13 mouse cellular contexts compared by ENCODE assay signal in the genomic region with DNA sequence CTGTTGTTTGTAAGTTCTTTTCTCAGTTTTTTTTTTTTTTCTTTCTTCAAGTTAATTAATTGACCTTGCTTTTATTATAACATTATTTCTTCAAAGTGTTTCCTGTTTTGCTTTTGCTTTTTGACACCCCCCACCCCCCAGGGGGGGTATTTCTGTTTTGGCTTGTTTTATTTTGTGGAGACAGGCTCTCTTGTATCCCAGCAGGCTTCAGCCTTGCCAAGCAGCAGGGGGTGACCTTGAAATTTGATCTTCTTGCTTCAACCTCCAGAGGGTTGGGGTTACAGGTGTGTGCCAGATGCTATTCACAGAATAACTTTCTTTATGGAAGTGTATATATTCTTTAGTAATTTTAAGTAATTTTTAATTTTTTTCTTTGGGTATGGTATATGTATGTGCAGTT. TPM values are rescaled to one million over a fixed set of nuclear protein-coding genes. Genes with fewer than 3 reads are reported as not detected.
DNase-seq lines count a peak whose midpoint lies in the region; ATAC-seq lines count a peak whose summit lies in the region.
"Had no signal": no experiment of that assay in that cellular context is flagged by ENCODE, and none has a peak within 500 bp of the region (broad histone marks: within the 10 kb centered on the region; RNA-seq: fewer than 3 reads in every experiment).

No protein-coding gene starts in this region.

- no peak overlapping the region for H3K27ac ChIP-seq in limb, embryonic 10.5 days
- H3K27ac ChIP-seq in intestine, embryonic 16.5 days (ENCODE audit: low read length): no peak overlapping the region
- H3K27ac ChIP-seq in forebrain, embryonic 16.5 days (ENCODE audit: low read length): no peak overlapping the region
- H3K27ac ChIP-seq: forebrain, embryonic 13.5 days had no signal

- H3K9me3 ChIP-seq in limb, embryonic 10.5 days (replicated peaks): no peaks in the 10 kb centered on the region
- H3K9me3 ChIP-seq in intestine, embryonic 16.5 days (ENCODE audit: control insufficient read depth, low read length): no peaks in the 10 kb centered on the region
- H3K9me3 ChIP-seq in forebrain, embryonic 16.5 days (ENCODE audit: control insufficient read depth, low read length): no peaks in the 10 kb centered on the region

- H3K4me1 ChIP-seq in limb, embryonic 10.5 days: 0 out of 2 replicates have a peak, but pooled peaks cover 7% of the 10 kb centered on the region
- H3K4me1 ChIP-seq in intestine, embryonic 16.5 days (ENCODE audit: control insufficient read depth, insufficient read depth, low read length): no peaks in the 10 kb centered on the region
- no peaks in the 10 kb centered on the region for H3K4me1 ChIP-seq in forebrain, embryonic 16.5 days (replicated peaks; ENCODE audit: control insufficient read depth, insufficient read depth, low read length)
- H3K4me1 ChIP-seq: forebrain, embryonic 13.5 days had no signal

- DNase-seq in cerebellum, postnatal 10 days: peak; percentile 13 to 27
- DNase-seq in kidney, postnatal 10 days: peak; percentile 28
- no peak for DNase-seq in kidney, postnatal 4 days
- peak; percentile 44 for DNase-seq in embryo, embryonic 11.5 days (ENCODE audit: low read depth, low spot score)
- DNase-seq in limb, embryonic 10.5 days (ENCODE audit: low spot score): peak; percentile 72
- DNase-seq: adrenal gland, adult 8-10 months; left cerebral cortex, postnatal 4 days; lung, adult 2 months; right cerebral cortex, postnatal 4 days had no signal

- no peak overlapping the region for H3K4me2 ChIP-seq in intestine, embryonic 16.5 days (ENCODE audit: low read depth, low read length)
- H3K4me2 ChIP-seq in forebrain, embryonic 16.5 days (ENCODE audit: low read length): no peak overlapping the region
- H3K4me2 ChIP-seq: forebrain, embryonic 13.5 days had no signal

- peaks cover 57% of the 10 kb centered on the region for H3K36me3 ChIP-seq in limb, embryonic 10.5 days
- H3K36me3 ChIP-seq in intestine, embryonic 16.5 days (ENCODE audit: control insufficient read depth, insufficient read depth, low read length): peaks cover 5% of the 10 kb centered on the region; the same call in 1 of the 2 replicates
- no peaks in the 10 kb centered on the region for H3K36me3 ChIP-seq in forebrain, embryonic 16.5 days (ENCODE audit: control insufficient read depth, insufficient read depth)

- H3K9ac ChIP-seq in intestine, embryonic 16.5 days (ENCODE audit: low read depth, low read length): no peak overlapping the region
- H3K9ac ChIP-seq in forebrain, embryonic 16.5 days (replicated peaks; ENCODE audit: low read depth, low read length): no peak overlapping the region
- H3K9ac ChIP-seq: forebrain, embryonic 13.5 days had no signal

- ATAC-seq in cerebellum, adult (ENCODE audit: insufficient number of reproducible peaks, low FRiP score, low TSS enrichment): no peak
- no peak for ATAC-seq in intestine, embryonic 16.5 days
- ATAC-seq in forebrain, embryonic 16.5 days: no peak
- ATAC-seq: forebrain, embryonic 13.5 days had no signal

- H3K4me3 ChIP-seq in limb, embryonic 10.5 days: no peak overlapping the region
- H3K4me3 ChIP-seq in intestine, embryonic 16.5 days (ENCODE audit: low read length): no peak overlapping the region
- H3K4me3 ChIP-seq in forebrain, embryonic 16.5 days (replicated peaks; ENCODE audit: low read length): no peak overlapping the region
- H3K4me3 ChIP-seq: forebrain, embryonic 13.5 days had no signal

- no peaks in the 10 kb centered on the region for H3K27me3 ChIP-seq in limb, embryonic 10.5 days (ENCODE audit: low read depth, poor library complexity, severe bottlenecking)
- no peaks in the 10 kb centered on the region for H3K27me3 ChIP-seq in intestine, embryonic 16.5 days (replicated peaks; ENCODE audit: control insufficient read depth, insufficient read depth, low read length)
- no peaks in the 10 kb centered on the region for H3K27me3 ChIP-seq in forebrain, embryonic 16.5 days (replicated peaks; ENCODE audit: control insufficient read depth, insufficient read depth, low read length)
- H3K27me3 ChIP-seq: forebrain, embryonic 13.5 days had no signal

RNA-seq across cellular contexts. Expression of gene Mllt10, which starts 56.4 kb away (rescaled TPM):
- 56.9 and 65.3 TPM in 2 replicates for polyA plus RNA-seq in limb, embryonic 10.5 days (2016; fragmentation: Nextera tagmentation; extraction: Ambion mirVana)
- polyA plus RNA-seq in intestine, embryonic 16.5 days (2015; fragmentation: Nextera tagmentation; extraction: Ambion mirVana): 45.4 and 47.2 TPM in 2 replicates
- 53.8 and 56.0 TPM in 2 replicates for polyA plus RNA-seq in forebrain, embryonic 16.5 days (2015; fragmentation: Nextera tagmentation; extraction: Ambion mirVana)

Comparison
In these comparisons a context has a peak if more than half of its experiments do, and no peak if none do; other contexts are left out.
1. DNase-seq: peak in cerebellum, postnatal 10 days (2 of 2), kidney, postnatal 10 days (single experiment), embryo, embryonic 11.5 days (single experiment) and limb, embryonic 10.5 days (single experiment); none in kidney, postnatal 4 days (0 of 2).